Mouse (Mus musculus): Measurements from ENCODE around the gene Ugt1a6b.

DNA sequence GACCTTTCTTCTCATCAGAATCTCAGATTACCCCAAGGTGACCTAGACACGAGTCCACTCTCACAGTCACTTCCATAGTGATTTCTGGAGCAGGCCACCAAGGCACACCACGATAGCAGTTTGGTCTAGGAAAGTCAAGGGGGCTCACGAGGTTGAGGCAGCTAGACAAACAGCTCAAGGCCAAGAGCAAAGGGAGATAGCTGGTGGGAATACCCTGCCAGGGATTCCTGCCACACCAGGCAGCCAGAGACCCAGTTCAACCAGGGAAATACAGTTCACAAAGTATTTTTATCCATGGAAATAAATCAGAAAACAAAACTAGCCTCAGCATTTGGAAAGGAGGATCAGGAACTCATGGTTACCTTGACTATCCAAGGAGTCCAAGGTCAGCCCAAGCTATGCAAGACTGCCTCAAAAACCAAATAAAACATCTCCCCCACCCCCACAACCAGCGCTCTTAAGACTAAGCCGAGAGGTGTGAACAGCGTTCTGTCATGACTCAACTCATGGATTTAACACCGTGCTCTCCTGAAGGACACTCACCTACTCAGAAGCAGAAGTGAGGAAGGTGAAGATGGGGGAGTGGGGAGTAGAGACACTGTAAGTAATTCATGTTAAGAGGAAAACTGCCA, 161.3 kb downstream of the Ugt1a6b start:
- TF ChIP-seq CTCF (IDR thresholded peaks at IDR 0.05; ENCODE audit: borderline replicate concordance, extremely low read depth, insufficient read depth, insufficient read length) = no peak
- no peak for TF ChIP-seq POLR2A (IDR thresholded peaks at IDR 0.05; ENCODE audit: borderline replicate concordance, extremely low read depth, insufficient read depth, insufficient read length, poor library complexity, severe bottlenecking)
